Mouse (Mus musculus): ENCODE measurements around the gene Cnnm4. TPM values are rescaled to one million over a fixed set of nuclear protein-coding genes. Genes with fewer than 3 reads are reported as not detected.
A peak's percentile ranks its signal among the peaks of the same experiment; 100 is the strongest.

The Cnnm4 gene
- polyA plus RNA-seq, 1 experiment from 2014 or later, result 7.8 TPM

- H3K27ac ChIP-seq (ENCODE audit: low read depth, low read length), result peak overlapping the region; percentile 45; the same call in 1 of the 2 replicates
- peak; percentile 51 for DNase-seq (ENCODE audit: low spot score)
- H3K9me3 ChIP-seq (replicated peaks; ENCODE audit: control insufficient read depth, low read length), result no peaks in the 10 kb centered on the region
- H3K4me1 ChIP-seq (ENCODE audit: control insufficient read depth, insufficient read depth, low read length), result peaks cover 8% of the 10 kb centered on the region
- 0 out of 2 replicates have a peak overlapping the region, but pooled peaks have one; percentile 24 for H3K4me2 ChIP-seq (ENCODE audit: low read length)
- no peak overlapping the region for H3K4me3 ChIP-seq (ENCODE audit: low read depth, low read length)
- ATAC-seq, result no peak
- H3K27me3 ChIP-seq (replicated peaks; ENCODE audit: control insufficient read depth, insufficient read depth, low read length), result no peaks in the 10 kb centered on the region
- 25% methylated on average over 9 of the region's 9 CpGs for WGBS
- no peak overlapping the region; the same call in 1 of the 2 replicates for H3K9ac ChIP-seq (ENCODE audit: low read length)
- peaks cover 55% of the 10 kb centered on the region for H3K36me3 ChIP-seq (ENCODE audit: control insufficient read depth, insufficient read depth, low read length)
These were observed 76.7 kb downstream of the Cnnm4 start for GRCm38 (mm10) chr1:36547981-36548598.

GRCm38 (mm10) chr1:36548771-36549170 lies 77.4 kb downstream of the Cnnm4 start:
- no peaks in the 10 kb centered on the region for H3K9me3 ChIP-seq (replicated peaks; ENCODE audit: control insufficient read depth, low read length)
- no peak overlapping the region; the same call in 1 of the 2 replicates for H3K9ac ChIP-seq (ENCODE audit: low read length)
- 64% methylated on average over 8 of the region's 8 CpGs for WGBS
- no peak for DNase-seq (ENCODE audit: low spot score)
- H3K4me3 ChIP-seq (ENCODE audit: low read depth, low read length), result no peak overlapping the region
- ATAC-seq, result no peak
- no peak overlapping the region for H3K27ac ChIP-seq (ENCODE audit: low read depth, low read length)
- no peak overlapping the region for H3K4me2 ChIP-seq (ENCODE audit: low read length)
- peaks cover 62% of the 10 kb centered on the region for H3K36me3 ChIP-seq (ENCODE audit: control insufficient read depth, insufficient read depth, low read length)
- H3K4me1 ChIP-seq (ENCODE audit: control insufficient read depth, insufficient read depth, low read length), result peaks cover 8% of the 10 kb centered on the region
- no peaks in the 10 kb centered on the region for H3K27me3 ChIP-seq (replicated peaks; ENCODE audit: control insufficient read depth, insufficient read depth, low read length)

- Histone ChIP-seq H3K27me3 (replicated peaks; ENCODE audit: control insufficient read depth, insufficient read depth, low read length) (no peaks in the 10 kb centered on the region), H3K4me3 (ENCODE audit: low read depth, low read length) (no peak overlapping the region), H3K4me1 (ENCODE audit: control insufficient read depth, insufficient read depth, low read length) (peaks cover 8% of the 10 kb centered on the region), H3K9ac (ENCODE audit: low read length) (no peak overlapping the region), H3K36me3 (ENCODE audit: control insufficient read depth, insufficient read depth, low read length) (peaks cover 69% of the 10 kb centered on the region), H3K9me3 (replicated peaks; ENCODE audit: control insufficient read depth, low read length) (no peaks in the 10 kb centered on the region), H3K27ac (ENCODE audit: low read depth, low read length) (no peak overlapping the region), H3K4me2 (ENCODE audit: low read length) (no peak overlapping the region)
- DNase-seq (ENCODE audit: low spot score), result no peak
- no peak for ATAC-seq
- 88% methylated on average over 18 of the region's 18 CpGs for WGBS
These were observed 78.1 kb downstream of the Cnnm4 start for GRCm38 (mm10) chr1:36549491-36549890.

GRCm38 (mm10) chr1:36550075-36550863 lies 78.8 kb downstream of the Cnnm4 start:
- ATAC-seq (no peak), DNase-seq (ENCODE audit: low spot score) (no peak)
- H3K27me3 ChIP-seq (replicated peaks; ENCODE audit: control insufficient read depth, insufficient read depth, low read length), result no peaks in the 10 kb centered on the region
- H3K4me2 ChIP-seq (ENCODE audit: low read length), result no peak overlapping the region
- H3K4me1 ChIP-seq (ENCODE audit: control insufficient read depth, insufficient read depth, low read length), result peaks cover 16% of the 10 kb centered on the region
- no peaks in the 10 kb centered on the region for H3K9me3 ChIP-seq (replicated peaks; ENCODE audit: control insufficient read depth, low read length)
- no peak overlapping the region for H3K27ac ChIP-seq (ENCODE audit: low read depth, low read length)
- H3K9ac ChIP-seq (ENCODE audit: low read length), result no peak overlapping the region
- 78% methylated on average over 20 of the region's 20 CpGs for WGBS
- H3K36me3 ChIP-seq (ENCODE audit: control insufficient read depth, insufficient read depth, low read length), result peaks cover 76% of the 10 kb centered on the region
- no peak overlapping the region for H3K4me3 ChIP-seq (ENCODE audit: low read depth, low read length)

- DNase-seq (ENCODE audit: low spot score) (no peak), ATAC-seq (no peak)
- Histone ChIP-seq H3K36me3 (ENCODE audit: control insufficient read depth, insufficient read depth, low read length) (peaks cover 76% of the 10 kb centered on the region), H3K9me3 (replicated peaks; ENCODE audit: control insufficient read depth, low read length) (no peaks in the 10 kb centered on the region), H3K4me2 (ENCODE audit: low read length) (no peak overlapping the region), H3K4me1 (ENCODE audit: control insufficient read depth, insufficient read depth, low read length) (peaks cover 17% of the 10 kb centered on the region), H3K27ac (ENCODE audit: low read depth, low read length) (no peak overlapping the region), H3K27me3 (replicated peaks; ENCODE audit: control insufficient read depth, insufficient read depth, low read length) (no peaks in the 10 kb centered on the region), H3K4me3 (ENCODE audit: low read depth, low read length) (no peak overlapping the region), H3K9ac (ENCODE audit: low read length) (no peak overlapping the region)
- WGBS, result 91% methylated on average over 17 of the region's 17 CpGs
These were observed 80.5 kb downstream of the Cnnm4 start for GRCm38 (mm10) chr1:36551904-36552303.

GRCm38 (mm10) chr1:36552506-36552905 lies 81.1 kb downstream of the Cnnm4 start:
- Histone ChIP-seq H3K27me3 (replicated peaks; ENCODE audit: control insufficient read depth, insufficient read depth, low read length) (no peaks in the 10 kb centered on the region), H3K4me1 (ENCODE audit: control insufficient read depth, insufficient read depth, low read length) (peaks cover 15% of the 10 kb centered on the region), H3K9ac (ENCODE audit: low read length) (no peak overlapping the region), H3K4me2 (ENCODE audit: low read length) (no peak overlapping the region), H3K4me3 (ENCODE audit: low read depth, low read length) (no peak overlapping the region), H3K9me3 (replicated peaks; ENCODE audit: control insufficient read depth, low read length) (no peaks in the 10 kb centered on the region), H3K36me3 (ENCODE audit: control insufficient read depth, insufficient read depth, low read length) (peaks cover 75% of the 10 kb centered on the region), H3K27ac (ENCODE audit: low read depth, low read length) (no peak overlapping the region)
- DNase-seq (ENCODE audit: low spot score) (no peak), ATAC-seq (no peak)
- 78% methylated on average over 16 of the region's 16 CpGs for WGBS

- no peaks in the 10 kb centered on the region for H3K9me3 ChIP-seq (replicated peaks; ENCODE audit: control insufficient read depth, low read length)
- ATAC-seq (no peak), DNase-seq (ENCODE audit: low spot score) (no peak)
- peaks cover 20% of the 10 kb centered on the region for H3K4me1 ChIP-seq (ENCODE audit: control insufficient read depth, insufficient read depth, low read length)
- H3K27ac ChIP-seq (ENCODE audit: low read depth, low read length), result no peak overlapping the region; the same call in 1 of the 2 replicates
- H3K9ac ChIP-seq (ENCODE audit: low read length), result peak overlapping the region; percentile 100
- H3K4me2 ChIP-seq (ENCODE audit: low read length), result peak overlapping the region; percentile 99
- H3K27me3 ChIP-seq (replicated peaks; ENCODE audit: control insufficient read depth, insufficient read depth, low read length), result no peaks in the 10 kb centered on the region
- peak overlapping the region; percentile 99; the same call in 1 of the 2 replicates for H3K4me3 ChIP-seq (ENCODE audit: low read depth, low read length)
- 80% methylated on average over 21 of the region's 21 CpGs for WGBS
- H3K36me3 ChIP-seq (ENCODE audit: control insufficient read depth, insufficient read depth, low read length), result peaks cover 54% of the 10 kb centered on the region
These were observed 83.4 kb downstream of the Cnnm4 start for GRCm38 (mm10) chr1:36554633-36555399.

- Histone ChIP-seq H3K27me3 (replicated peaks; ENCODE audit: control insufficient read depth, insufficient read depth, low read length) (no peaks in the 10 kb centered on the region), H3K4me3 (ENCODE audit: low read depth, low read length) (peak overlapping the region; percentile 99), H3K4me1 (ENCODE audit: control insufficient read depth, insufficient read depth, low read length) (peaks cover 20% of the 10 kb centered on the region), H3K36me3 (ENCODE audit: control insufficient read depth, insufficient read depth, low read length) (peaks cover 43% of the 10 kb centered on the region), H3K27ac (ENCODE audit: low read depth, low read length) (peak overlapping the region; percentile 100), H3K4me2 (ENCODE audit: low read length) (peak overlapping the region; percentile 99), H3K9me3 (replicated peaks; ENCODE audit: control insufficient read depth, low read length) (no peaks in the 10 kb centered on the region), H3K9ac (ENCODE audit: low read length) (peak overlapping the region; percentile 100)
- ATAC-seq (no peak), DNase-seq (ENCODE audit: low spot score) (no peak)
- WGBS, result 4% methylated on average over 8 of the region's 8 CpGs
These were observed 84.5 kb downstream of the Cnnm4 start for GRCm38 (mm10) chr1:36555798-36556395.
